Mouse (Mus musculus): ENCODE data around the gene Hist1h4c. TPM values are rescaled to one million over a fixed set of nuclear protein-coding genes. Genes with fewer than 3 reads are reported as not detected.

Hist1h4c gene
- polyA plus RNA-seq, 1 experiment from 2014 or later: 4.8 TPM

DNA sequence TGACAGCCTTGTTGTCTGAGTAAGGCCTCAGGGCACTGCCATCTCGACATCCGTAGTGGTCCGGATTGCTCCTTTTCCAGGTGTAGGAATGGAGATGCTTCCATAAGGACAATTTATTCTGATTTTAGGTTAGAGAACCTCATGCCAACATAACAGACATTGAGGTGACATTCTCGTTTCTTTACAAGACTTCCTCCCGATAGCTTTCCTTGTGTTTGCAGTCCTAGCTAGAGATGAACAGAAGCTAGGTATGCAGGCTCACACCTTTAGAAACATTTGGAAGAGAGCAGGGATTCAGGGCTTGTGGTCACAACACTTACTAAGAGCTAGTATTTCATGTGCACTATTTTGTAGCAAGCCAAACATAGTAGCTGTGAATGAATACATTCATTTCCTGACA lies 45.0 kb upstream of the Hist1h4c start:
- Histone ChIP-seq H3K4me1 (ENCODE audit: control insufficient read depth, insufficient read depth, low read length) (peaks cover 32% of the 10 kb centered on the region), H3K4me3 (replicated peaks; ENCODE audit: low read length) (no peak overlapping the region), H3K9ac (ENCODE audit: low read length) (no peak overlapping the region), H3K27me3 (ENCODE audit: control insufficient read depth, insufficient read depth, low read length) (no peaks in the 10 kb centered on the region), H3K27ac (ENCODE audit: low read length) (no peak overlapping the region), H3K9me3 (replicated peaks; ENCODE audit: control insufficient read depth, low read length) (no peaks in the 10 kb centered on the region), H3K36me3 (ENCODE audit: control insufficient read depth, insufficient read depth, low read length) (no peaks in the 10 kb centered on the region), H3K4me2 (ENCODE audit: low read depth, low read length) (no peak overlapping the region)
- 86% methylated on average over 5 of the region's 5 CpGs for WGBS
- ATAC-seq (ENCODE audit: insufficient read depth, low FRiP score): no peak

DNA sequence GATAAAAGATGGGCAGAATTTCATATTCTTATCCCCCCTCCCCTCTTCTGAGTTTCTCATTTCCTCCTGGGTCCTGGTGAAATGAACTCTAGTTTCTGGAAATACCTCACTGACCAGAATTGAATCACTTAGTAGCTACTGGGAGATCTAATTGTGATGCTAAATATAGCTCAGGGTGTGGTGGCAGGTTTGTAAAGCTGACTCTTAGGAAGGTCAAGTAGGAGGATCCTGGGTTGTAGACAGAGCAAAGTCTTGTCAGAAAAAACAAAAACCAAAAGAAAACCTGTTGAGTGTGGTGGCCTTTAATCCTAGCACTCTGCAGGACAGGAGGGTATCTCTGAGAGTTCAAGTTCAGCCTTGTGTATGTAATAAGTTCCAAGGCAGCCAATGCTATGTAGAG lies 43.8 kb upstream of the Hist1h4c start:
- Histone ChIP-seq H3K27ac (ENCODE audit: low read length) (no peak overlapping the region), H3K4me1 (ENCODE audit: control insufficient read depth, insufficient read depth, low read length) (peaks cover 21% of the 10 kb centered on the region; the same call in 1 of the 2 replicates), H3K4me3 (replicated peaks; ENCODE audit: low read length) (no peak overlapping the region), H3K9ac (ENCODE audit: low read length) (no peak overlapping the region), H3K9me3 (replicated peaks; ENCODE audit: control insufficient read depth, low read length) (no peaks in the 10 kb centered on the region), H3K27me3 (ENCODE audit: control insufficient read depth, insufficient read depth, low read length) (no peaks in the 10 kb centered on the region), H3K4me2 (ENCODE audit: low read depth, low read length) (no peak overlapping the region), H3K36me3 (ENCODE audit: control insufficient read depth, insufficient read depth, low read length) (no peaks in the 10 kb centered on the region)
- no peak for ATAC-seq (ENCODE audit: insufficient read depth, low FRiP score)

DNA sequence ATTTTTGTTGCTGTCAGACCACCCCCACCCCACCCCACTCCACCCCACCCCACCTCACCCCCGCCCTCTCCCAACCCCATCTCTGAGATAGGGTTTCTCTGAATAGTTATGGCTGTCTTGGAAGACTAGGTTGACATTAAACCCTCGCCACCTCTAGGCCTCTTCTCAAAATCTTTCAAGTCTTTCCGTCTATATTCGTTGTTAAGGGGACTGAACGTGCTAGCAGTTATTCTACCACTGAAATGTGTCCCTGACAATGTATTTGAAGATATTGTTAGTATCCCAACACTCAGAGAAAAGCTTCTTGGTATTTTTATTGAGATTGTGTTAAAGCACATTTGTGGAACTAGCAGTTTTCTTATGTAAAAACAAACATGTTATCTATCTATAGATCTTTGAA lies 42.7 kb upstream of the Hist1h4c start:
- H3K4me1 ChIP-seq (ENCODE audit: control insufficient read depth, insufficient read depth, low read length): peaks cover 21% of the 10 kb centered on the region; the same call in 1 of the 2 replicates
- H3K9ac ChIP-seq (ENCODE audit: low read length): no peak overlapping the region
- H3K36me3 ChIP-seq (ENCODE audit: control insufficient read depth, insufficient read depth, low read length): no peaks in the 10 kb centered on the region
- ATAC-seq (ENCODE audit: insufficient read depth, low FRiP score): no peak
- H3K27me3 ChIP-seq (ENCODE audit: control insufficient read depth, insufficient read depth, low read length): no peaks in the 10 kb centered on the region
- peak overlapping the region; percentile 70 for H3K4me3 ChIP-seq (replicated peaks; ENCODE audit: low read length)
- H3K27ac ChIP-seq (ENCODE audit: low read length): peak overlapping the region; percentile 99; the same call in 1 of the 2 replicates
- WGBS: 48% methylated on average over 5 of the region's 5 CpGs
- H3K9me3 ChIP-seq (replicated peaks; ENCODE audit: control insufficient read depth, low read length): no peaks in the 10 kb centered on the region
- H3K4me2 ChIP-seq (ENCODE audit: low read depth, low read length): peak overlapping the region; percentile 91

DNA sequence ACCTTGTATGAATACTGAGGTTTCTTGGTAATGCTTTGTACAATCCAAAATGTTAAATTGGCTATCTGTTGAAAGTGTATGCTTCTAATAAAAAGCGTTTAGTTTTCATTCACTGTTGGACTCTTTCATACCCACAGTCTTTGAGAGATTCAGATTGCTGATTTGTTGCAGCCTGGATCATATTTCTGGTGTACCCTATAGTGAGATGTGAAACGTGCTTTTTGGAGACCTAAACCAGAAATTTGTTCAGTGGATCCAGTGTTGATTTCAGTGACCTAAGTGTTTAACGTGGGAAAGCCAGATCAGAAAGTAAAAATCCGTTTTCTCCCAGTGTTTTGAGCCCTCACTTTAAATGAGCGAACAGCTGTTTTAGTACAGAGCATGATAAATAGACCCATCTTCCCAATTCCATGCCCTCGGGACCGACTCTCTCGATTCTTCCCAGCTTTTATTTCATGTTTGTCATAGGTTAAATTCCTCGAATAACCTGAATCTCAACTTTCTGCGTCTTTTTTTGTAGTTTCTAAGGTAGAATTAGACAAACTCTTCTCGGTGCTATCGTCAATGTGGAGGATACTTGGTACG lies 42.1 kb upstream of the Hist1h4c start:
- no peaks in the 10 kb centered on the region for H3K27me3 ChIP-seq (ENCODE audit: control insufficient read depth, insufficient read depth, low read length)
- H3K9me3 ChIP-seq (replicated peaks; ENCODE audit: control insufficient read depth, low read length): no peaks in the 10 kb centered on the region
- H3K4me2 ChIP-seq (ENCODE audit: low read depth, low read length): peak overlapping the region; percentile 91
- no peaks in the 10 kb centered on the region for H3K36me3 ChIP-seq (ENCODE audit: control insufficient read depth, insufficient read depth, low read length)
- H3K27ac ChIP-seq (ENCODE audit: low read length): peak overlapping the region; percentile 99
- no peak for ATAC-seq (ENCODE audit: insufficient read depth, low FRiP score)
- WGBS: 18% methylated on average over 13 of the region's 13 CpGs
- peak overlapping the region; percentile 85 for H3K9ac ChIP-seq (ENCODE audit: low read length)
- peaks cover 21% of the 10 kb centered on the region; the same call in 1 of the 2 replicates for H3K4me1 ChIP-seq (ENCODE audit: control insufficient read depth, insufficient read depth, low read length)
- H3K4me3 ChIP-seq (replicated peaks; ENCODE audit: low read length): peak overlapping the region; percentile 70

GRCm38 (mm10) chr13:23739922-23740252 lies 41.6 kb upstream of the Hist1h4c start:
- H3K4me1 ChIP-seq (ENCODE audit: control insufficient read depth, insufficient read depth, low read length): peaks cover 21% of the 10 kb centered on the region; the same call in 1 of the 2 replicates
- H3K36me3 ChIP-seq (ENCODE audit: control insufficient read depth, insufficient read depth, low read length): no peaks in the 10 kb centered on the region
- H3K27ac ChIP-seq (ENCODE audit: low read length): peak overlapping the region; percentile 99
- H3K9ac ChIP-seq (ENCODE audit: low read length): peak overlapping the region; percentile 85
- no peaks in the 10 kb centered on the region for H3K9me3 ChIP-seq (replicated peaks; ENCODE audit: control insufficient read depth, low read length)
- no peak; the same call in 1 of the 2 replicates for ATAC-seq (ENCODE audit: insufficient read depth, low FRiP score)
- WGBS: under 1% methylated on average over 14 of the region's 14 CpGs
- no peaks in the 10 kb centered on the region for H3K27me3 ChIP-seq (ENCODE audit: control insufficient read depth, insufficient read depth, low read length)
- H3K4me2 ChIP-seq (ENCODE audit: low read depth, low read length): peak overlapping the region; percentile 91
- H3K4me3 ChIP-seq (replicated peaks; ENCODE audit: low read length): peak overlapping the region; percentile 70

- Histone ChIP-seq H3K27me3 (ENCODE audit: control insufficient read depth, insufficient read depth, low read length) (no peaks in the 10 kb centered on the region), H3K36me3 (ENCODE audit: control insufficient read depth, insufficient read depth, low read length) (no peaks in the 10 kb centered on the region), H3K4me2 (ENCODE audit: low read depth, low read length) (peak overlapping the region; percentile 91), H3K4me3 (replicated peaks; ENCODE audit: low read length) (peak overlapping the region; percentile 70), H3K9ac (ENCODE audit: low read length) (peak overlapping the region; percentile 85), H3K9me3 (replicated peaks; ENCODE audit: control insufficient read depth, low read length) (no peaks in the 10 kb centered on the region), H3K4me1 (ENCODE audit: control insufficient read depth, insufficient read depth, low read length) (peaks cover 17% of the 10 kb centered on the region; the same call in 1 of the 2 replicates), H3K27ac (ENCODE audit: low read length) (peak overlapping the region; percentile 99)
- ATAC-seq (ENCODE audit: insufficient read depth, low FRiP score): peak; percentile 93
- under 1% methylated on average over 39 of the region's 39 CpGs for WGBS
Observed at GRCm38 (mm10) chr13:23739069-23739921, 41.0 kb upstream of the Hist1h4c start.

DNA sequence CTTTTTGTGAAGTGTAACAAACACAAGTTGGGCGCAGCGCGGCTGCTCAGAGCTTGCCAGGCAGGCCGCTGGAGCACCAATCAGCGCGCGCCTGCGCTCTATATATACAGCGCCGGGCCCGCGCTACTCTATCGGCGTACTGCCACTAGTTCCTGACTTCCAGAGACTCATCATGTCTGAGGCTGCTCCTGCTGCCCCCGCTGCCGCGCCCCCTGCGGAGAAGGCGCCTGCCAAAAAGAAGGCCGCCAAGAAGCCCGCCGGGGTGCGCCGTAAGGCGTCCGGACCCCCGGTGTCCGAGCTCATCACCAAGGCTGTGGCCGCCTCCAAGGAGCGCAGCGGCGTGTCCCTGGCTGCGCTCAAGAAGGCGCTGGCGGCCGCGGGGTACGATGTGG lies 40.4 kb upstream of the Hist1h4c start, which contains the start of gene Hist1h1c:
Hist1h1c (plus strand) TSS at position 132 of the 392 bp plus-strand sequence.
- ATAC-seq (ENCODE audit: insufficient read depth, low FRiP score): peak; percentile 92

GRCm38 (mm10) chr13:23738041-23738440 lies 39.8 kb upstream of the Hist1h4c start:
- Histone ChIP-seq H3K4me1 (ENCODE audit: control insufficient read depth, insufficient read depth, low read length) (peaks cover 13% of the 10 kb centered on the region; the same call in 1 of the 2 replicates), H3K27ac (ENCODE audit: low read length) (peak overlapping the region; percentile 99), H3K4me2 (ENCODE audit: low read depth, low read length) (peak overlapping the region; percentile 39), H3K4me3 (replicated peaks; ENCODE audit: low read length) (peak overlapping the region; percentile 70), H3K9ac (ENCODE audit: low read length) (peak overlapping the region; percentile 58), H3K9me3 (replicated peaks; ENCODE audit: control insufficient read depth, low read length) (no peaks in the 10 kb centered on the region), H3K36me3 (ENCODE audit: control insufficient read depth, insufficient read depth, low read length) (no peaks in the 10 kb centered on the region), H3K27me3 (ENCODE audit: control insufficient read depth, insufficient read depth, low read length) (no peaks in the 10 kb centered on the region)
- 23% methylated on average over 4 of the region's 4 CpGs for WGBS
- ATAC-seq (ENCODE audit: insufficient read depth, low FRiP score): no peak

More for the DNA sequence above, 40.4 kb upstream of the Hist1h4c start, which contains the start of gene Hist1h1c:
- H3K27ac ChIP-seq (ENCODE audit: low read length): peak within 1 kb of the TSS; percentile 99
- peak within 1 kb of the TSS; percentile 85 for H3K9ac ChIP-seq (ENCODE audit: low read length)
- no peaks in the 10 kb centered on the region for H3K36me3 ChIP-seq (ENCODE audit: control insufficient read depth, insufficient read depth, low read length)
- no peaks in the 10 kb centered on the region for H3K27me3 ChIP-seq (ENCODE audit: control insufficient read depth, insufficient read depth, low read length)
- H3K4me1 ChIP-seq (ENCODE audit: control insufficient read depth, insufficient read depth, low read length): peaks cover 13% of the 10 kb centered on the region; the same call in 1 of the 2 replicates
- H3K4me3 ChIP-seq (replicated peaks; ENCODE audit: low read length): peak within 1 kb of the TSS; percentile 70
- peak within 1 kb of the TSS; percentile 91 for H3K4me2 ChIP-seq (ENCODE audit: low read depth, low read length)
- no peaks in the 10 kb centered on the region for H3K9me3 ChIP-seq (replicated peaks; ENCODE audit: control insufficient read depth, low read length)
- WGBS: under 1% methylated on average over 32 of the region's 38 CpGs

DNA sequence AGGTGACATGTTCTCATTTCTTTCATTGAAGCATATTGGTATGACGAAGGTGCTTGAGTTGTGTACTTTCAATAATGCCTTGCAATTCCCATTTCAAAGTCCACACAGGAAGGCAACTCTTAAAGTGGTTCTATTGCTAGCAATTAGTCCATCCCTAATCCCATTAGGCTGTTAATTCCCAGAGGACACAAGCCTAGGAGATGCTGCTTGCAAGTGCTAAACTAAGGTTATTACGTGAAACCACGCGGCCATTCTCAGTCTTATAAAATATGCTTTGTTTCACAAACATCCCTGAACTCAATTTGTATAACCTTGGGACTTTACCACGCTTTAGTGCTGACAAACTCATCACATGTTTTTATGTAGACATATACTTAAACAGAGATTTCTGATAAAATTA lies 38.8 kb upstream of the Hist1h4c start:
- no peak overlapping the region for H3K27ac ChIP-seq (ENCODE audit: low read length)
- no peak overlapping the region for H3K9ac ChIP-seq (ENCODE audit: low read length)
- H3K27me3 ChIP-seq (ENCODE audit: control insufficient read depth, insufficient read depth, low read length): no peaks in the 10 kb centered on the region
- H3K9me3 ChIP-seq (replicated peaks; ENCODE audit: control insufficient read depth, low read length): no peaks in the 10 kb centered on the region
- WGBS: 87% methylated on average over 5 of the region's 5 CpGs
- H3K4me1 ChIP-seq (ENCODE audit: control insufficient read depth, insufficient read depth, low read length): peaks cover 13% of the 10 kb centered on the region; the same call in 1 of the 2 replicates
- H3K36me3 ChIP-seq (ENCODE audit: control insufficient read depth, insufficient read depth, low read length): no peaks in the 10 kb centered on the region
- no peak overlapping the region for H3K4me3 ChIP-seq (replicated peaks; ENCODE audit: low read length)
- H3K4me2 ChIP-seq (ENCODE audit: low read depth, low read length): no peak overlapping the region
- no peak for ATAC-seq (ENCODE audit: insufficient read depth, low FRiP score)
